Mouse (Mus musculus) kidney, embryonic 15.5 days (tissue): ENCODE results near the gene Sh3bp5l. TPM values are rescaled to one million over a fixed set of nuclear protein-coding genes. Genes with fewer than 3 reads are reported as not detected.

Source experiments
- ATAC-seq: fragments of 200-750 bp; cut with Nextera tagmentation; replicated peaks from 2 replicates; pipeline ENCODE4 v1.8.0; 2017; ENCODE audit warnings: moderate TSS enrichment; ENCODE audit not compliant: low FRiP score
- H3K27ac ChIP-seq: fragments of 300-500 bp; sonication (generic); 2 replicates; pipeline ENCODE4 v1.5.1; 2015; ENCODE audit warnings: mild to moderate bottlenecking, inconsistent platforms
- H3K27me3 ChIP-seq: fragments of 300-500 bp; sonication (generic); 2 replicates; pipeline ENCODE4 v1.6.1; 2015; ENCODE audit warnings: inconsistent platforms
- H3K36me3 ChIP-seq: fragments of 300-500 bp; sonication (generic); 2 replicates; pipeline ENCODE4 v1.6.1; 2015; ENCODE audit warnings: inconsistent platforms
- H3K4me1 ChIP-seq: fragments of 300-500 bp; sonication (generic); 2 replicates; pipeline ENCODE4 v1.6.1; 2015; ENCODE audit warnings: inconsistent platforms
- H3K4me2 ChIP-seq: fragments of 300-500 bp; sonication (generic); 2 replicates; pipeline ENCODE4 v1.6.1; 2015; ENCODE audit warnings: moderate library complexity, mild to moderate bottlenecking, inconsistent platforms
- H3K4me3 ChIP-seq: fragments of 300-500 bp; sonication (generic); replicated peaks from 2 replicates; pipeline ENCODE4 v1.5.1; 2015; ENCODE audit warnings: mild to moderate bottlenecking, inconsistent platforms
- H3K9ac ChIP-seq: fragments of 300-500 bp; sonication (generic); 2 replicates; pipeline ENCODE4 v1.6.1; 2015; ENCODE audit warnings: mild to moderate bottlenecking, inconsistent platforms
- H3K9me3 ChIP-seq: fragments of 300-500 bp; sonication (generic); replicated peaks from 2 replicates; pipeline ENCODE4 v1.6.1; 2016; ENCODE audit warnings: inconsistent platforms
- WGBS: fragments of 180-500 bp; shearing (Covaris S2); methylation state at CpG from one replicate; pipeline ENCODE4 v1.1.7; 2015; ENCODE audit warnings: mixed read lengths; 5-methylcytosine and 5-hydroxymethylcytosine counted together
- polyA plus RNA-seq: library from polyadenylated mRNA; unstranded; fragments of >200 nt; fragmentation: Nextera tagmentation; extraction: Ambion mirVana; gene quantifications from 2 replicates; pipeline ENCODE4 v1.2.1, GENCODE M21; 2015

Sh3bp5l gene
- 34.2 and 37.0 TPM in 2 replicates for polyA plus RNA-seq

DNA sequence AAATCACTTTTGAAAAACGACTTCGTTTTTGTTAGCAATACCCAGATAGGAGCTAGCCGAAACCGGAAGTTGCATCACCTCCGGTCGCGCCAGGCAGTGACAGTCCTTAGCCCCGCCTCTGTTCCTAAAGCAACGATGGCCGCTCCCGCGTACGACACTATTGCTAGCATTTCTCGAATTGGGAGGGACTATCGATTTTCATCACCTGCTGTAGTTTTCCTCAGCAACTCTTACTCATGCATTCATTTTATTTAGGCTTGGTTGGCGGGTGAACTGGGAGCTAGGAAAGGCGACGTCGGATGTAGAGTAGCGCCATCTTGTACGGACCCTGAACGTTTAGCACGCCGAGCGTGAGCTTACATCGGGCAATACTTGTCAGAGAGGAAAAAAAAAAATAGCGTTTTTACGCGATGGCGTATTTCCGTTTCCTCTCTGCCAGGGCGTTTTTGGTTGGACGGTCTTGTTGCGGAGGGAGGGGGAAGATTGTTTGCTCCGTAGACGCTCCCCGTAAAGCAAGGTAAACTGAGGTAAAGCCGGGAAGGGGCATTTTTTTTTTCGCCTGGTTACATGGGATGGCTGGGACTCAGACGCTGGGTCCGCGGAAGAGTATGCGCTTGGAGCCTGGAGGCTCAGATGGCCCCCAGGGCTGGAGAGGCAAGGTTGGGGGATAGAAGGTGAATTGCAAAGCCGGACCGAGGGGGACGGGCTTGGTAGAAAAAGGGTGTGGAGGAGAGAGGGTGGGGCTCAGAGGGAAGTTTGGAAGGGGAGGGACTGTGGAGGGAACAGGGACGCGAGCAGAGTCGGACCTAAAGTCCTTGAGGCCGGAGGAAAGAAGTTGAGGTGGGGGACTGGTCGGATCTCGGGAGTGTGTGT, at the start of gene Sh3bp5l, which contains the start of gene Zfp672:
Gene Sh3bp5l, plus strand, starts transcription at position 449 of the 873 bp plus-strand sequence.
Gene Zfp672, minus strand, starts transcription at position 64 of the 873 bp plus-strand sequence.
- Histone ChIP-seq H3K4me3 (peak within 1 kb of the TSS; percentile 92), H3K36me3 (peaks cover 47% of the 10 kb centered on the region), H3K9me3 (no peaks in the 10 kb centered on the region), H3K4me1 (peaks cover 31% of the 10 kb centered on the region), H3K9ac (peak within 1 kb of the TSS; percentile 94), H3K4me2 (peak within 1 kb of the TSS; percentile 78), H3K27ac (peak within 1 kb of the TSS; percentile 86), H3K27me3 (no peaks in the 10 kb centered on the region)
- under 1% methylated on average over 52 of the region's 52 CpGs for WGBS
- ATAC-seq, result peak; percentile 93

DNA sequence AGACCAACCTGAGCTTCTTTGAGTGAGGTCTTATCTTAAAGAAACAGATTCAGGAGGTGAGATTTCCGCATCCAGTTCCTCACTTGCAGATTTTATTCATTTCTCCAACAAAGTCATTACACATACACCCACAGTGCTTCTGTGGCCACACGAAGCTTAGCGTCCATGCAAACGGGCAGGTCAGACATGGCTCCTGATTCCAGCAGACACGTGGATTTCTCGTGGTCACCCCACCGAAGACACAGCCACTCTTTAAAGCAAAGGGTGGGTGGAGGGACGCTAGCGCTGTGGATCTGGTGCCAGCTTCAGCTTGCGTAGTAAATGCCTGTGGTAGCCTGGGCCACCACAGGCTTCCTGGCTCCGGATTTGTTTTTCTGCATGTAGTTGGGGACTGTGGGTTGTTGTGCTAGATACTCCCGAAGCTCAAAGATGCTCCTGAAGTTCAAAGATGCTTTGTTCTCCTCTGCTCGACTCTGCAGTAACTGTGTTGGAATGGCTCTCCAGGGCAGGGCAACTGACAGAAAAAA, 48.5 kb upstream of the Sh3bp5l start:
- Histone ChIP-seq H3K9ac (no peak overlapping the region), H3K27me3 (peaks cover 13% of the 10 kb centered on the region), H3K4me3 (no peak overlapping the region), H3K9me3 (no peaks in the 10 kb centered on the region), H3K4me2 (no peak overlapping the region), H3K27ac (no peak overlapping the region), H3K36me3 (no peaks in the 10 kb centered on the region), H3K4me1 (no peaks in the 10 kb centered on the region)
- WGBS, result 84% methylated on average over 13 of the region's 13 CpGs
- ATAC-seq, result no peak

DNA sequence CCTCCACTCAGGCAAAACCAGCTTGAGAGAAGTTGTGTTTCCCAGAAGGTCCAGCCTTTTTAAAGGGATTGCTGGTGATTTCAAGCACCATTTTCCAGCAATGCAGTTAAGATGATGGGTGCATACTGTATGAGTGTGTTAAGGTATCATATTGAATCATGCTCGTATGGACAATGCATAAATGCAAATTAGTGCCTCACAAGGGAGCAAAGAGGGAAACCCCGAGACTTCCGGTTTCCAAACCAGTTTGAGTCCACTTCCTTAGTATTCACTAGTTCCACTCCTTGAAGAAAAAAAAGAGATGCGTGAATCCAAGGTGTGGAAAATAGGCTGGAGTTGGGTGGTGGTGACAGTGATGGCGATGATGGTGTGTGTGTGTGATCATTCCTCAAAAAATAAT, 48.0 kb upstream of the Sh3bp5l start:
- Histone ChIP-seq H3K9me3 (no peaks in the 10 kb centered on the region), H3K27ac (no peak overlapping the region), H3K4me3 (no peak overlapping the region), H3K4me1 (no peaks in the 10 kb centered on the region), H3K27me3 (peaks cover 13% of the 10 kb centered on the region), H3K36me3 (no peaks in the 10 kb centered on the region), H3K9ac (no peak overlapping the region), H3K4me2 (no peak overlapping the region)
- 81% methylated on average over 5 of the region's 5 CpGs for WGBS
- ATAC-seq, result no peak

DNA sequence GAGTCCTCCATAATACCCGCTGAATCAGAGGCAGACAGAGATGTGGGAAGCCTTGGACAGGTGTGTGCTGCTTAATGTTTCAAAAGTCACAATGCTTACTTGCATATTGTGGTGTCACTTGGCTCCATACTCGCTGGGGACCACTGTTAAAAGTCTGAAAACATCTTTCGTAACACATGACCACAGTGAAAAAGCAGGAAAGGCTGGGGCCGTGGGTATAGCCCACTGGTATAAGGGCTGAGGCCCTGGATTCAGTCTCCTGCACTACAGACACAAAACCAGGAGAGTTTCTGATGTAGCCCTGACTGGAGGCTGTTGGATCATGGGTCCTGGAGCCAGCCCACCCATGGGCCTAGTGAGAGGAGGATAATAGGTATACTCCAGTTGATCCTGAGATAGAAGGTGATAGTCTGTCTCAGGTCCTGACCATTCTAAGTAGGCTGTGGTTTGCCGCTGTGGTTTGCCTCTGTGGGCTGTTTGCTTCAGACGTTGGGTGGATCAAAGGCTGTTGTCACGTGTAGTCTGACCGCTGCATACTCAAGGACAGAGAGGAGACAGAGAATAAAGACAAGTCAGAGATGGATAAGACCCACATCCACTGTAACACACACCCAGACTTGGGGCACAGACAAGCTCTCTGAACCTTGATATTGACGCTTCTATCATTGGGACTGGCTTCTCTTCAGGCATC, 40.4 kb upstream of the Sh3bp5l start:
- Histone ChIP-seq H3K36me3 (no peaks in the 10 kb centered on the region), H3K4me2 (no peak overlapping the region), H3K9ac (no peak overlapping the region), H3K27ac (no peak overlapping the region), H3K9me3 (no peaks in the 10 kb centered on the region), H3K4me3 (no peak overlapping the region), H3K4me1 (no peaks in the 10 kb centered on the region), H3K27me3 (peaks cover 8% of the 10 kb centered on the region; the same call in 1 of the 2 replicates)
- WGBS, result 78% methylated on average over 9 of the region's 9 CpGs
- no peak for ATAC-seq

DNA sequence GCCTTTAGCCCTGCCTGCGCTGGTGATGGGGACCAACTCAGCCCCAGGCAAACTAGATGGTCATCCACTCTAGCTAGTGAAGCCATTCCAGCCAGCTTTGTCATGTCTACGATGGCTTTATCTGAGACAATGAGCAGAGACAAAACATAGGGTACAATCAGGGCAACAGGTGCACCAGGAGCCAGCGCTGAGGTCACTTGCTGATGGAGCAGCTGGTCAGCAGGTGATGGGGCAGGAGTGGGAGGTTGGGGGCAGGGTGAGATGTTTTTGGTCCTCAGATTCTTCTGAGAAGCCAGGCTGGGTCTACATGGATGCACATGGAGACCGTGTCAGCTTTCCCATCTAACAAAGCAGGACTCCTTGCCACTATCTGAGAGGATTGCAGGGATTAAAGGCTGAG, 39.7 kb upstream of the Sh3bp5l start:
- H3K4me2 ChIP-seq, result no peak overlapping the region
- no peak for ATAC-seq
- no peaks in the 10 kb centered on the region for H3K36me3 ChIP-seq
- no peaks in the 10 kb centered on the region for H3K4me1 ChIP-seq
- H3K9me3 ChIP-seq, result no peaks in the 10 kb centered on the region
- H3K27ac ChIP-seq, result no peak overlapping the region
- no peak overlapping the region for H3K9ac ChIP-seq
- peaks cover 7% of the 10 kb centered on the region; the same call in 1 of the 2 replicates for H3K27me3 ChIP-seq
- WGBS, result 85% methylated on average over 4 of the region's 4 CpGs
- no peak overlapping the region for H3K4me3 ChIP-seq

DNA sequence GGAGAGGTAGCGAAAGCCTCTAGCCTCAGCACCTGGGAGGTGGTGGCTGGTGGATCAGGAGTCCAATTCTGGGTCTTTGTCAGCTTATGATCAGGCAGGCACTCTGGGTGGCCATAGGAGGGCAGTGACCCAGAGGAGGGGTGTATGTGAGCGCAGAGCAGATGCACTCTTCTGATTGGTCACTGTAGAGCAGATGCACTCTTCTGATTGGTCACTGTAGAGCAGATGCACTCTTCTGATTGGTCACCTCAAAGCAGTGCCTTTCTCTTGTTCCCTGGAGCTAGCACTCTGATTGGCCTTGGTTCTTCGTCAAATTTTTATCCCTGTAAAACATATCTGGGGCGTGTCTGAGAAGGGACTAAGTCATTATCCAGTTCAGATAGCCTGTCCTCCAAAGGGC, 37.7 kb upstream of the Sh3bp5l start:
- Histone ChIP-seq H3K36me3 (no peaks in the 10 kb centered on the region), H3K4me2 (no peak overlapping the region), H3K27me3 (no peaks in the 10 kb centered on the region), H3K4me3 (no peak overlapping the region), H3K9ac (no peak overlapping the region), H3K9me3 (no peaks in the 10 kb centered on the region), H3K4me1 (0 out of 2 replicates have a peak, but pooled peaks cover 3% of the 10 kb centered on the region), H3K27ac (no peak overlapping the region)
- ATAC-seq, result no peak
- 55% methylated on average over 4 of the region's 4 CpGs for WGBS

DNA sequence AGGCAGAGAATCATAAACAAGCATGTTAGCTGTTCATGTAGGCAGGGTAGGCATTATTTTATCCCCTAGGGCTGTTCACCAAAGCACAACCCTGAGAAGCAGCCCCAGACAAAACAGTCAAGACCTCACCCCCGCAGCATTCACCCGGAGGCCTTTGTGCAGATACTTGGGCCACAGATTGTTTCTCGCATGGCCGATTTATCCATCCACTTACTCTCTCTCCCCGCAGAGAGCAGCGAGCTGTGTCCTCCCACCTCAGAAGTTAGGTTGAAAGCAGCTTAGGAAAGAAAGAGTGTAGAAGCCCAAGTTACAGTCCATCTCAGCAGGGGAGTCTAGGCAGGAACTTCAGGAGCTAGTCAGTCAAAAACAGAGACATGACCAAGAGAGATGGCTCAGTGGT, 33.1 kb upstream of the Sh3bp5l start:
- no peak for ATAC-seq
- Histone ChIP-seq H3K27me3 (no peaks in the 10 kb centered on the region), H3K4me1 (peaks cover 9% of the 10 kb centered on the region; the same call in 1 of the 2 replicates), H3K27ac (peak overlapping the region; percentile 67), H3K36me3 (no peaks in the 10 kb centered on the region), H3K9me3 (no peaks in the 10 kb centered on the region), H3K4me2 (no peak overlapping the region), H3K9ac (no peak overlapping the region), H3K4me3 (no peak overlapping the region)
- WGBS, result 26% methylated on average over 6 of the region's 6 CpGs

DNA sequence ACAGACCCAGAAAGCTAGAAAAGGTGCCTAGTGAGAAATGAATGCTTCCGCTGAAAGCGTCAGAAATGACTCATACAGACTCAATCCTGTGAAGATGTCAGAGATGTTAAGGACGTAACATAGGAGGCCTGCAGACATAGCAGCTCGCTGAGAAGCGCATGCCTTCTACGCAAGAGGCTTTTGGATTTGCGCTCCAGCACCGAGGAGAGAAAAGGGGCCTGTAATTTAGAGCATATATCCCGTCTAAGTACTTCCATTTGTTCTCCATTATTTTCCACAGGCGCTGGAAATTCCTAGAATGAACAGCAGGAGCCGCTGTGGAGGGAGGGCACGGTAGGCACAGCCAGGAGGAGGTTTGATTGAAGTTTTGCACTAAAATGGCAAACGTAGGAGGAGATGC, 29.5 kb upstream of the Sh3bp5l start:
- Histone ChIP-seq H3K4me1 (peaks cover 15% of the 10 kb centered on the region), H3K4me3 (peak overlapping the region; percentile 71), H3K27ac (peak overlapping the region; percentile 52; the same call in 1 of the 2 replicates), H3K4me2 (peak overlapping the region; percentile 63), H3K27me3 (no peaks in the 10 kb centered on the region), H3K36me3 (no peaks in the 10 kb centered on the region), H3K9ac (peak overlapping the region; percentile 31), H3K9me3 (no peaks in the 10 kb centered on the region)
- ATAC-seq, result no peak
- WGBS, result 14% methylated on average over 13 of the region's 13 CpGs

DNA sequence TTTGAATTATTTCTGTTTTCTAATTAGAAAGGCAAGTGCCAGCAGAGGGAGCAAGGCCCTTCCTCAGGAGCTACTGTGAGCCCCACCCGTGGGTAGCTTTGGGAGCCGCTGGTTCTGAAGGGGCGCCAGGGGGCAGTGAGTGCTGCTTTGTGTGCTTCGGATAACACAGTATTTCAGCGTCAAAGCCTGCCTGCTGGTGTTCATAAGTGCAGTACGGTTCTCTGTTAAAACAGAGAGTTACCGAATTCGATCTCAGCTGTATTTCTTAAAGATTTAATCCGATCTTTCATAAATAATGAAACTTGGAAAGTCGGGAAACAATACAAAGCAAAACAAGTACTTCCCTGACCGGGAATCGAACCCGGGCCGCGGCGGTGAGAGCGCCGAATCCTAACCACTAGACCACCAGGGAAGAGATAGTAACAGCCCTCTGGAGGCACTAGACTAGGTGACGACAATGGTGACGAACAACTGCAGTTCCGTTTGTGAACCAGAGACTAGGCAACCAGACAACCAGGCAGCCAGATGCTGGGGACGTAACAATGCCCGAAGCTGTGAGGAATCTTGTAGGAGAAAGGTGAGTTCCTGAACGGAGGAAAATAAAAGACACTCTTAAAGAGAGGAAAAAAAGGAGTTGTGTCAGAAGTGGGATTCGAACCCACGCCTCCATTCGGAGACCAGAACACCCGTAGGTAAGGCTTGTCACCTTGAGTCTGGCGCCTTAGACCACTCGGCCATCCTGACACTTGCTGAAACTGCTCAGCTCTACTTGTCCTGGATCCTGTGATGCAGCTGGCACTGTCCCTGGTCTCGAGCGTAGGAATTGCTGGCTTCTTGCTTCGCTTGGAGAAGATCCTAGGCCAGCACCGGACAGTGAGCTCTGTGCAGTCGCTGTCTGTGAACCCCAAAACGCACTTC, 28.4 kb upstream of the Sh3bp5l start:
- WGBS, result under 1% methylated on average over 36 of the region's 36 CpGs
- no peaks in the 10 kb centered on the region for H3K27me3 ChIP-seq
- peak overlapping the region; percentile 71 for H3K4me3 ChIP-seq
- no peaks in the 10 kb centered on the region for H3K36me3 ChIP-seq
- peak overlapping the region; percentile 65 for H3K9ac ChIP-seq
- peak; percentile 94 for ATAC-seq
- H3K27ac ChIP-seq, result peak overlapping the region; percentile 97
- peaks cover 24% of the 10 kb centered on the region for H3K4me1 ChIP-seq
- peak overlapping the region; percentile 63 for H3K4me2 ChIP-seq
- no peaks in the 10 kb centered on the region for H3K9me3 ChIP-seq

DNA sequence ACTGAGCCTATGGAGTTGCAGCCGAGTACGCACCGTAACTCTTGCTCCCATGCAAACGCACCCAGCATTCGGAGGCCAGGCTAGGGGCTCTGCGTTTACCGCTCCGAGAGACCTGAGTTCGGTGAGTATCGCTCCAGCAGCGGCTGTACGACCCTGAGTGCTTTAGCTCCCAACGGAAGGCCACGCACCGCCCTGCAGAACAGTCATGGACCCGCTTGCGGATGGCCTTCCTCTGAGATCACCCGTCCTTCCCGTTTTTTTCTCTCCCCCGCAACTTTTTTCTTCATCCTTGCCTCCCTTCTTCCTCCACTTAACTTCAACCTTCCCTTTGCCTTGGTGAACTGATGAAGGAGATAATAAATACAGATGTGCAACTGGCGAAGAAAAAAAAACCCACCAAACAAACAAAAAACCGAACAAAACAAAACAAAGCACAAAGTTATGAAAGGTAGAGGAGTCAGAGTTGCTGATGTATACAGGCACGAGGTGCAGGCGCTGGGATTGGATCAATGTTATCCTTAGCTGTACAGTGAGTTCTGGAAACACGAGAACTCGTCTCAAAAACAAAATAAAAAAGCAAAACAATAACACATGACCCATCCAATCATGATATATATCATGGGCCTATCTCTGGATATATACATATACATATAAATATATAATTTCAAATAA, 27.6 kb upstream of the Sh3bp5l start:
- under 1% methylated on average over 26 of the region's 26 CpGs for WGBS

DNA sequence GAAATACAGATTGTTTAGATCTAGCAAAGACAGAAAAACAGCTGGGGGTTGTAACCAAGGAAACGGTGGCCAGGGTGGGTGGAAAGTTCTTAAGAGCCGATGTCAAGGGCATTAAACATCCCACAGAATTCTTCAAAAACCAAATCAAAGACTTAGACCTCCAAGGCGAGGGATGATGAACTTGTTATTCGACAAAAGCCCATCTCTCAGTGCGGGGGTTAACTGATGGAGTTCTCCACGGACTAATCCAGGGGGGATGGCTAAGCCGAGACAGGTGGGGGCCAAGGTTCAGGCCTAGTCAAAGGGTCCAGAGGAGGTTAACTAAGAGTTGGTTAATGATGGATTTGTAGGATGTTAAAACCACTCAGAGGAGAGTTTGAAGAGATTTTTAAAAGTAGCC, 26.9 kb upstream of the Sh3bp5l start:
- Histone ChIP-seq H3K4me2 (peak overlapping the region; percentile 63), H3K27ac (0 out of 2 replicates have a peak overlapping the region, but pooled peaks have one; percentile 13), H3K9me3 (no peaks in the 10 kb centered on the region), H3K4me3 (peak overlapping the region; percentile 17), H3K27me3 (no peaks in the 10 kb centered on the region), H3K9ac (no peak overlapping the region), H3K36me3 (no peaks in the 10 kb centered on the region), H3K4me1 (peaks cover 31% of the 10 kb centered on the region)
- ATAC-seq, result no peak
- WGBS, result 23% methylated on average over 7 of the region's 7 CpGs

More for the DNA sequence above, 27.6 kb upstream of the Sh3bp5l start:
- Histone ChIP-seq H3K4me3 (peak overlapping the region; percentile 71), H3K9ac (peak overlapping the region; percentile 65), H3K4me2 (peak overlapping the region; percentile 63), H3K27ac (peak overlapping the region; percentile 97), H3K9me3 (no peaks in the 10 kb centered on the region), H3K36me3 (no peaks in the 10 kb centered on the region), H3K4me1 (peaks cover 28% of the 10 kb centered on the region), H3K27me3 (no peaks in the 10 kb centered on the region)
- ATAC-seq, result peak; percentile 57
